Mouse (Mus musculus) cortical plate, adult 2 months (tissue): ENCODE measurements around the gene Clpx.

Source experiments
- CTCF ChIP-seq: fragments of 200-500 bp; IDR thresholded peaks from 2 replicates; pipeline ENCODE4 v1.5.1; 2011; ENCODE audit warnings: mild to moderate bottlenecking, control low read depth, low read length; ENCODE audit not compliant: insufficient read depth; ENCODE audit errors: extremely low read depth
- POLR2A ChIP-seq: fragments of 200-500 bp; IDR thresholded peaks from 2 replicates; pipeline ENCODE4 v1.6.1; 2011; ENCODE audit warnings: mild to moderate bottlenecking, low read length, control low read depth; ENCODE audit not compliant: insufficient read depth; ENCODE audit errors: extremely low read depth

- TF ChIP-seq CTCF: no peak
- TF ChIP-seq POLR2A: no peak
These were observed 12.6 kb downstream of the Clpx start for GRCm38 (mm10) chr9:65306672-65307071.
